Comparison of ENCODE assay signal across 8 mouse cellular contexts in the genomic region with DNA sequence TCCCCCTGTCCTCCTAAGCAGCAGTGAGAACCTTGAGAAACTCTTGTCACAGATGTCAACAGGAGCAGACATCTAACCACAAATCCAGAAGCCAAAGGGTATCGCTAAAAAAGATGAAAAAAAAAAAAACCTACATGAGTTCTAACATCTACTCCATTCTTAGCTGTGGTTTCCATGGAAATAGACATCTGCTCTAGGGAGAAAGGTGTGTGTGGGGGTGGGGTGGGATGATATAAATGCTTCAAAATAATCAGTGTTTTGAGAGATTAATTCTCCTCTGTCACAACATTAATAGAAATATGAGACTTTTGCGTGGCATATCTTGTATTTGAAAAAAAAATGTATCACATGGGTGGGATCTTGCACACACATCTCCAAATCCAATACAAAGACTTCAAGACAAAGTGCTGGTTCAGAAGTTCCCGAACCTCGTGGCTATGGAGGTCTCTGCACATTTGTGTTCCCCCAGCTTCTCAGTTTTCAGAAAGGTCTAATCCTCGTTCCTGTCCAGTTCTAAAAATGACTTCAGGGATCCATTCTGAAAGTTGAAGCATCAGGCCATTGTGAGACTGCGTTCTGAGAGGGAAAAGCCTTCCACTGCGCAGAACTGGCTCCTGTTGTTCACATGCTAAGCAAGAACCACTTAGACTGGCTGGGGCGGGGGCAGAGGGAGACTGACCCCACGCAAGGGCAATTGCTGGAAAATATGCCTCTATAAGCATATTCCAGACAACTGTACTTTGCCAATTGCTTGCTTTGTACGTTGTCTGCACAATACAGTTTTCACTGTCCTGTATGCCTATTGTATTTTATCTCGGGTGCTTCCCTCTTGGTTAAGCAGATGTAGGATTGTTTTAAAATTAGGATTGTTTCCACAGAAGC. TPM values are rescaled to one million over a fixed set of nuclear protein-coding genes. Genes with fewer than 3 reads are reported as not detected.
DNase-seq lines count a peak whose midpoint lies in the region; ATAC-seq lines count a peak whose summit lies in the region.

No protein-coding gene starts in this region.

- H3K36me3 ChIP-seq in heart, embryonic 15.5 days, result peaks cover 9% of the 10 kb centered on the region
- peaks cover 5% of the 10 kb centered on the region; the same call in 1 of the 2 replicates for H3K36me3 ChIP-seq in hindbrain, embryonic 11.5 days (ENCODE audit: control insufficient read depth, insufficient read depth, low read length)
- H3K36me3 ChIP-seq in midbrain, embryonic 12.5 days, result peaks cover 10% of the 10 kb centered on the region

- no peaks in the 10 kb centered on the region for H3K27me3 ChIP-seq in heart, embryonic 15.5 days
- H3K27me3 ChIP-seq in hindbrain, embryonic 11.5 days (ENCODE audit: control insufficient read depth, insufficient read depth, low read length), result no peaks in the 10 kb centered on the region
- H3K27me3 ChIP-seq in midbrain, embryonic 12.5 days, result no peaks in the 10 kb centered on the region

- H3K4me2 ChIP-seq in heart, embryonic 15.5 days, result peak overlapping the region; percentile 97
- peak overlapping the region; percentile 95 for H3K4me2 ChIP-seq in hindbrain, embryonic 11.5 days (replicated peaks; ENCODE audit: low read depth, low read length)
- peak overlapping the region; percentile 84 for H3K4me2 ChIP-seq in midbrain, embryonic 12.5 days (replicated peaks)

- H3K4me3 ChIP-seq in heart, embryonic 15.5 days, result peak overlapping the region; percentile 99; the same call in 1 of the 2 replicates
- H3K4me3 ChIP-seq in hindbrain, embryonic 11.5 days (ENCODE audit: low read depth, low read length), result peak overlapping the region; percentile 96; the same call in 1 of the 2 replicates
- peak overlapping the region; percentile 97; the same call in 1 of the 2 replicates for H3K4me3 ChIP-seq in midbrain, embryonic 12.5 days

- H3K9ac ChIP-seq in heart, embryonic 15.5 days, result no peak overlapping the region
- peak overlapping the region; percentile 99; the same call in 1 of the 2 replicates for H3K9ac ChIP-seq in hindbrain, embryonic 11.5 days (ENCODE audit: low read depth, low read length)
- peak overlapping the region; percentile 98; the same call in 1 of the 2 replicates for H3K9ac ChIP-seq in midbrain, embryonic 12.5 days (replicated peaks)

- 0 out of 2 replicates have a peak overlapping the region, but pooled peaks have one; percentile 78 for H3K27ac ChIP-seq in heart, embryonic 15.5 days
- peak overlapping the region; percentile 98 for H3K27ac ChIP-seq in hindbrain, embryonic 11.5 days (ENCODE audit: low read depth, low read length)
- peak overlapping the region; percentile 99 for H3K27ac ChIP-seq in midbrain, embryonic 12.5 days (replicated peaks)

- no peaks in the 10 kb centered on the region for H3K9me3 ChIP-seq in heart, embryonic 15.5 days (replicated peaks)
- H3K9me3 ChIP-seq in hindbrain, embryonic 11.5 days (ENCODE audit: control insufficient read depth, low read length), result no peaks in the 10 kb centered on the region
- no peaks in the 10 kb centered on the region for H3K9me3 ChIP-seq in midbrain, embryonic 12.5 days

- WGBS in heart, embryonic 15.5 days, result 71% methylated on average over 11 of the region's 11 CpGs
- 55% methylated on average over 11 of the region's 11 CpGs for WGBS in hindbrain, embryonic 11.5 days
- 59% methylated on average over 11 of the region's 11 CpGs for WGBS in midbrain, embryonic 12.5 days

- intact Hi-C loops in heart, postnatal 14 days (cut with DNase I), result no loop called here

- H3K4me1 ChIP-seq in heart, embryonic 15.5 days (replicated peaks), result peaks cover 19% of the 10 kb centered on the region
- H3K4me1 ChIP-seq in hindbrain, embryonic 11.5 days (replicated peaks; ENCODE audit: control insufficient read depth, insufficient read depth, low read length), result 0 out of 2 replicates have a peak, but pooled peaks cover 3% of the 10 kb centered on the region
- H3K4me1 ChIP-seq in midbrain, embryonic 12.5 days, result peaks cover 32% of the 10 kb centered on the region

- ATAC-seq in heart, embryonic 15.5 days (replicated peaks; ENCODE audit: insufficient number of reproducible peaks, insufficient read depth, low FRiP score, low read depth), result no peak
- ATAC-seq in hindbrain, embryonic 11.5 days (ENCODE audit: low FRiP score), result no peak
- ATAC-seq in midbrain, embryonic 12.5 days (ENCODE audit: low FRiP score, low read depth), result no peak

- no peak for DNase-seq in heart, postnatal 14 days
- peak; percentile 38 for DNase-seq in R1 (ENCODE audit: low read depth, low spot score)
- peak; percentile 38 for DNase-seq in hindbrain, embryonic 11.5 days (ENCODE audit: low spot score)
- no peak for DNase-seq in frontal cortex, postnatal 14 days (ENCODE audit: low spot score in 2 of 2)
- no peak for DNase-seq in ovary, postnatal 10 days (ENCODE audit: low spot score)
- no peak for DNase-seq in testis, postnatal 14 days (ENCODE audit: low spot score)

RNA-seq across cellular contexts. Expression of a gene that starts 1.5 kb away (rescaled TPM):
- 947 and 956 TPM in 2 replicates for polyA plus RNA-seq in heart, embryonic 15.5 days (2015; fragmentation: Nextera tagmentation; extraction: Ambion mirVana)
- 10 to 100 TPM; 50.0 to 79.2 TPM for total RNA-seq in heart, postnatal 14 days (2021)
- polyA plus RNA-seq in hindbrain, embryonic 11.5 days (2014; fragmentation: Nextera tagmentation; extraction: Ambion mirVana), result 4,486 and 4,492 TPM in 2 replicates
- polyA plus RNA-seq in midbrain, embryonic 12.5 days (2016; fragmentation: Nextera tagmentation; extraction: Ambion mirVana), result 4,918 and 5,057 TPM in 2 replicates

RNA-seq across cellular contexts. Expression of a gene that starts 29.9 kb away (rescaled TPM):
- 11.7 and 11.9 TPM in 2 replicates for polyA plus RNA-seq in heart, embryonic 15.5 days (2015; fragmentation: Nextera tagmentation; extraction: Ambion mirVana)
- 10 to 100 TPM; 15.5 to 19.6 TPM for total RNA-seq in heart, postnatal 14 days (2021)
- polyA plus RNA-seq in hindbrain, embryonic 11.5 days (2014; fragmentation: Nextera tagmentation; extraction: Ambion mirVana), result 1.7 and 2.5 TPM in 2 replicates
- 4.8 and 6.4 TPM in 2 replicates for polyA plus RNA-seq in midbrain, embryonic 12.5 days (2016; fragmentation: Nextera tagmentation; extraction: Ambion mirVana)

RNA-seq across cellular contexts. Expression of a gene that starts 44.2 kb away (rescaled TPM):
- polyA plus RNA-seq in heart, embryonic 15.5 days (2015; fragmentation: Nextera tagmentation; extraction: Ambion mirVana), result 7.3 and 7.9 TPM in 2 replicates
- total RNA-seq in heart, postnatal 14 days (2021), result under 1 TPM in 1 of 2 experiments, not detected in 1; 0.68 TPM
- 4.4 and 6.1 TPM in 2 replicates for polyA plus RNA-seq in hindbrain, embryonic 11.5 days (2014; fragmentation: Nextera tagmentation; extraction: Ambion mirVana)
- 11.2 and 11.5 TPM in 2 replicates for polyA plus RNA-seq in midbrain, embryonic 12.5 days (2016; fragmentation: Nextera tagmentation; extraction: Ambion mirVana)

Comparison
In these comparisons a context has a peak if more than half of its experiments do, and no peak if none do; other contexts are left out.
1. DNase-seq: peak in R1 (single experiment) and hindbrain, embryonic 11.5 days (single experiment); none in heart, postnatal 14 days (0 of 2), frontal cortex, postnatal 14 days (0 of 2), ovary, postnatal 10 days (single experiment) and testis, postnatal 14 days (single experiment).
2. Peak in every context shown above with its lines, with median percentiles within 50 percentile points of each other: H3K27ac ChIP-seq, H3K4me2 ChIP-seq and H3K4me3 ChIP-seq.